Mouse (Mus musculus): ENCODE data around the gene Tapbp. TPM values are rescaled to one million over a fixed set of nuclear protein-coding genes. Genes with fewer than 3 reads are reported as not detected.
"Not testable (repeated sequence)": the region's sequence is repeated elsewhere in the genome, so short reads cannot be mapped to it uniquely, and the experiment has no call there.

Gene Tapbp
- polyA plus RNA-seq, 1 experiment from 2014 or later: 36.1 TPM

- H3K27ac ChIP-seq (ENCODE audit: low read length); H3K36me3 ChIP-seq (ENCODE audit: insufficient read depth, low read length); H3K4me3 ChIP-seq (ENCODE audit: low read length); ATAC-seq (ENCODE audit: low FRiP score, low TSS enrichment); H3K27me3 ChIP-seq (ENCODE audit: insufficient read depth, low read length); H3K4me2 ChIP-seq (replicated peaks; ENCODE audit: low read depth, low read length); H3K9ac ChIP-seq (replicated peaks; ENCODE audit: low read length); H3K9me3 ChIP-seq (ENCODE audit: low read length): not testable (repeated sequence)
- 65% methylated on average over 6 of the region's 6 CpGs for WGBS
- H3K4me1 ChIP-seq (ENCODE audit: insufficient read depth, low read length): peaks cover 10% of the 10 kb centered on the region
Observed at GRCm38 (mm10) chr17:33891892-33892291, 23.8 kb upstream of the Tapbp start.

DNA sequence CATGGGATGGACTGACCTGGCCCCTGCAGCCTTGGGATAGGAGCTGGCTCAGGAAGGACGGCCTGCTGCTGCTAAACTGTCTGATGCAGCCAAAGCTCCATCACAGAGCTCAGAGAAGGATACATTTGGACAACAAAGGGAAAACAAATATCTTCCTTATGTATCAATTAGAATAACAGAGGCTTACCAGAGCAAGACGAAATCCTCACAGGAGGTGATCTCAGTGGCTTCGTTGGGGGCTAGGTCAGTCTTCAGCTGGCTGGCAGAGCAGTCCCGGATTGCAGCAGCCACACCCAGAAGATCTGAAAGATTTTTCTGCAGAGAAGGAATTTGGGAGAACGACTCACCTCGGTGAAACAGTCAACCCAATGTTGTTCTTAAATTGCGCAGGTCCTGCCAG is 23.3 kb upstream of the Tapbp start:
- Histone ChIP-seq H3K4me3 (ENCODE audit: low read length) (no peak overlapping the region), H3K27ac (ENCODE audit: low read length) (no peak overlapping the region), H3K36me3 (ENCODE audit: insufficient read depth, low read length) (no peaks in the 10 kb centered on the region), H3K9me3 (ENCODE audit: low read length) (no peaks in the 10 kb centered on the region), H3K9ac (replicated peaks; ENCODE audit: low read length) (no peak overlapping the region), H3K27me3 (ENCODE audit: insufficient read depth, low read length) (no peaks in the 10 kb centered on the region), H3K4me2 (replicated peaks; ENCODE audit: low read depth, low read length) (no peak overlapping the region), H3K4me1 (ENCODE audit: insufficient read depth, low read length) (peaks cover 10% of the 10 kb centered on the region)
- ATAC-seq (ENCODE audit: low FRiP score, low TSS enrichment): no peak
- 26% methylated on average over 7 of the region's 7 CpGs for WGBS

GRCm38 (mm10) chr17:33893011-33893410 is 22.7 kb upstream of the Tapbp start:
- H3K9ac ChIP-seq (replicated peaks; ENCODE audit: low read length); H3K27me3 ChIP-seq (ENCODE audit: insufficient read depth, low read length); ATAC-seq (ENCODE audit: low FRiP score, low TSS enrichment); H3K4me1 ChIP-seq (ENCODE audit: insufficient read depth, low read length); H3K4me2 ChIP-seq (replicated peaks; ENCODE audit: low read depth, low read length); H3K36me3 ChIP-seq (ENCODE audit: insufficient read depth, low read length); H3K27ac ChIP-seq (ENCODE audit: low read length); H3K4me3 ChIP-seq (ENCODE audit: low read length); H3K9me3 ChIP-seq (ENCODE audit: low read length): not testable (repeated sequence)
- 76% methylated on average over 4 of the region's 4 CpGs for WGBS

- no peak for ATAC-seq (ENCODE audit: low FRiP score, low TSS enrichment)
- 47% methylated on average over 6 of the region's 6 CpGs for WGBS
Observed at GRCm38 (mm10) chr17:33897114-33897794, 18.4 kb upstream of the Tapbp start.

DNA sequence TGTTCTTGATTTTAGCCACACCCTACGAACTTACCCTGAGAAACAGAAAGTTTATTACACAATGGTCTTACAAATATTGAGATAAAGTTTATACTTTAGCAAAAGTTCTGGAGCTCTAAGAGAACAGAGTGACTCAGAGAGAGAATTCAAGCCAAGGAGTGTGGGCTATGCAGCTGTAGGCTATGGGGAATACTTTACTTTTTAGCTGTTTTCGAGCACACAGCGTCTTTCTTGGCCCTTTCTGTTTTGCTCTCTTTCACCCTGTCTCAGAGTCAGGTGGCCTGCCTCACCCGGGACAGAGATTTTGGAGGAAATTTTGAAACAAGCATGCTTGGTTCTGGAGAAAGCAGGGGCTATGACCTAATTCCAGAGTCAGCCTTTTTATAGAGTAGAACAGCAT is 17.5 kb upstream of the Tapbp start:
- H3K9me3 ChIP-seq (ENCODE audit: low read length); H3K9ac ChIP-seq (replicated peaks; ENCODE audit: low read length); H3K27me3 ChIP-seq (ENCODE audit: insufficient read depth, low read length); H3K4me3 ChIP-seq (ENCODE audit: low read length); H3K36me3 ChIP-seq (ENCODE audit: insufficient read depth, low read length); H3K27ac ChIP-seq (ENCODE audit: low read length); H3K4me2 ChIP-seq (replicated peaks; ENCODE audit: low read depth, low read length); H3K4me1 ChIP-seq (ENCODE audit: insufficient read depth, low read length); ATAC-seq (ENCODE audit: low FRiP score, low TSS enrichment): not testable (repeated sequence)
- WGBS: 83% methylated on average over 4 of the region's 4 CpGs

More at GRCm38 (mm10) chr17:33897114-33897794, 18.4 kb upstream of the Tapbp start:
- Histone ChIP-seq H3K4me2 (replicated peaks; ENCODE audit: low read depth, low read length) (no peak overlapping the region), H3K4me1 (ENCODE audit: insufficient read depth, low read length) (no peaks in the 10 kb centered on the region), H3K4me3 (ENCODE audit: low read length) (no peak overlapping the region), H3K9me3 (ENCODE audit: low read length) (no peaks in the 10 kb centered on the region), H3K9ac (replicated peaks; ENCODE audit: low read length) (no peak overlapping the region), H3K27me3 (ENCODE audit: insufficient read depth, low read length) (no peaks in the 10 kb centered on the region), H3K36me3 (ENCODE audit: insufficient read depth, low read length) (no peaks in the 10 kb centered on the region), H3K27ac (ENCODE audit: low read length) (no peak overlapping the region)

GRCm38 (mm10) chr17:33899642-33900041 is 16.1 kb upstream of the Tapbp start:
- Histone ChIP-seq H3K4me3 (ENCODE audit: low read length) (no peak overlapping the region), H3K4me1 (ENCODE audit: insufficient read depth, low read length) (no peaks in the 10 kb centered on the region), H3K36me3 (ENCODE audit: insufficient read depth, low read length) (no peaks in the 10 kb centered on the region), H3K9ac (replicated peaks; ENCODE audit: low read length) (no peak overlapping the region), H3K4me2 (replicated peaks; ENCODE audit: low read depth, low read length) (no peak overlapping the region), H3K27me3 (ENCODE audit: insufficient read depth, low read length) (no peaks in the 10 kb centered on the region), H3K27ac (ENCODE audit: low read length) (no peak overlapping the region), H3K9me3 (ENCODE audit: low read length) (no peaks in the 10 kb centered on the region)
- WGBS: 78% methylated on average over 4 of the region's 4 CpGs
- no peak for ATAC-seq (ENCODE audit: low FRiP score, low TSS enrichment)

DNA sequence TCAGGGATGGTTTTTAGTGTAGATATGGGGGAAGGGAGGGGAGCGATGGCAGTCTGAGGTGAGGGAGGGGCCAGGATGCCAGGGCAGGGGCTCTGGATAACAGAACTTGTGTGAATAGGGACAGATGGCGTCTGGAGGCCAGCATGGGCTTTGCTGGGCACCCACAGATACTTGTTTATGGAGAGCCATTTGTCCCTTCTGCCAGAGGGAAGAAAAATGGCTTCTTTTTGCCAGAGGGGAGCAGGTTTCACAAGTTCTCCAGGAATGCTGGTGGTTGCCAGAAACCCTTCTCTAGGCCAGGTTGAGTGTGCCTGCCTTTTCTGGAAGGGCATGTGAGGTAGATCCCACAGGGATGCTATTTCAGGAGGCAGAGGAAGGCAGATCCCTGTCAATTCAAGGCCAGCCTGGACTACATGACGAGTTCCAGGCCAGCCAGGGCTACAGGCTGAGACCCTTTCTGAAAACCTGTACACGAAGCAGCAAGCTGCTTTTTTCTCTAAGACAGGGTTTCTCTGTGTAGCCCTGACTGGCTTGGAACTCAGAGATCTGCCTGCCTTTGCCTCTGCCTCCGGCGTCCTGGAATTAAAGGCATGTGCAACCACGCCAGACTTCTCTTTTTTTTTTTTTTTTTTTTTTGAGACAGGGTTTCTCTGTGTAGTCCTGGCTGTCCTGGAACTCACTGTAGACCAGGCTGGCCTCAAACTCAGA is 15.3 kb upstream of the Tapbp start:
- Histone ChIP-seq H3K9me3 (ENCODE audit: low read length) (no peaks in the 10 kb centered on the region), H3K4me1 (ENCODE audit: insufficient read depth, low read length) (no peaks in the 10 kb centered on the region), H3K9ac (replicated peaks; ENCODE audit: low read length) (no peak overlapping the region), H3K4me3 (ENCODE audit: low read length) (no peak overlapping the region), H3K4me2 (replicated peaks; ENCODE audit: low read depth, low read length) (no peak overlapping the region), H3K27me3 (ENCODE audit: insufficient read depth, low read length) (no peaks in the 10 kb centered on the region), H3K27ac (ENCODE audit: low read length) (no peak overlapping the region), H3K36me3 (ENCODE audit: insufficient read depth, low read length) (no peaks in the 10 kb centered on the region)
- 55% methylated on average over 7 of the region's 7 CpGs for WGBS
- ATAC-seq (ENCODE audit: low FRiP score, low TSS enrichment): no peak

DNA sequence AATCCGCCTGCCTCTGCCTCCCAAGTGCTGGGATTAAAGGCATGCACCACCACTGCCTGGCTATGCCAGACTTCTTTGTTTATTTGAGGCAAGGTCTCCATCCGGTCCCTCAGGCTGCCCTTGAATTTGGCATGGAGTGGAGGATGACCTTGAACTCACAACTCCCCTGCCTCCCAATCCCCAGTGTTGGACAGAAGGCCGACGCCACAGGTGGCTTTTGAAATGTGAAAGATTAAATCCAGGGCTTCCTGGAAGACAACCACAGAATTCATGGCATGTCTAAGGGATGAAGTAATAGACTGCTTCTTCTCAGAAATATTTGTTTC is 14.7 kb upstream of the Tapbp start:
- 84% methylated on average over 4 of the region's 4 CpGs for WGBS
- no peaks in the 10 kb centered on the region for H3K4me1 ChIP-seq (ENCODE audit: insufficient read depth, low read length)
- H3K27ac ChIP-seq (ENCODE audit: low read length): no peak overlapping the region
- H3K9ac ChIP-seq (replicated peaks; ENCODE audit: low read length): no peak overlapping the region
- H3K9me3 ChIP-seq (ENCODE audit: low read length): no peaks in the 10 kb centered on the region
- no peaks in the 10 kb centered on the region for H3K27me3 ChIP-seq (ENCODE audit: insufficient read depth, low read length)
- H3K4me2 ChIP-seq (replicated peaks; ENCODE audit: low read depth, low read length): no peak overlapping the region
- ATAC-seq (ENCODE audit: low FRiP score, low TSS enrichment): no peak
- no peak overlapping the region for H3K4me3 ChIP-seq (ENCODE audit: low read length)
- H3K36me3 ChIP-seq (ENCODE audit: insufficient read depth, low read length): no peaks in the 10 kb centered on the region

- ATAC-seq (ENCODE audit: low FRiP score, low TSS enrichment): no peak
- Histone ChIP-seq H3K4me1 (ENCODE audit: insufficient read depth, low read length) (no peaks in the 10 kb centered on the region), H3K9me3 (ENCODE audit: low read length) (no peaks in the 10 kb centered on the region), H3K9ac (replicated peaks; ENCODE audit: low read length) (no peak overlapping the region), H3K27me3 (ENCODE audit: insufficient read depth, low read length) (no peaks in the 10 kb centered on the region), H3K36me3 (ENCODE audit: insufficient read depth, low read length) (no peaks in the 10 kb centered on the region), H3K4me3 (ENCODE audit: low read length) (no peak overlapping the region), H3K27ac (ENCODE audit: low read length) (no peak overlapping the region), H3K4me2 (replicated peaks; ENCODE audit: low read depth, low read length) (no peak overlapping the region)
- WGBS: 63% methylated on average over 4 of the region's 4 CpGs
Observed at GRCm38 (mm10) chr17:33901653-33902052, 14.0 kb upstream of the Tapbp start.

GRCm38 (mm10) chr17:33902079-33902478 is 13.6 kb upstream of the Tapbp start:
- no peak for ATAC-seq (ENCODE audit: low FRiP score, low TSS enrichment)
- H3K9ac ChIP-seq (replicated peaks; ENCODE audit: low read length): no peak overlapping the region
- no peaks in the 10 kb centered on the region for H3K36me3 ChIP-seq (ENCODE audit: insufficient read depth, low read length)
- H3K4me1 ChIP-seq (ENCODE audit: insufficient read depth, low read length): no peaks in the 10 kb centered on the region
- no peaks in the 10 kb centered on the region for H3K27me3 ChIP-seq (ENCODE audit: insufficient read depth, low read length)
- no peak overlapping the region for H3K4me3 ChIP-seq (ENCODE audit: low read length)
- H3K4me2 ChIP-seq (replicated peaks; ENCODE audit: low read depth, low read length): no peak overlapping the region
- WGBS: 22% methylated on average over 4 of the region's 4 CpGs
- H3K27ac ChIP-seq (ENCODE audit: low read length): no peak overlapping the region
- no peaks in the 10 kb centered on the region for H3K9me3 ChIP-seq (ENCODE audit: low read length)
